9 mouse cellular contexts compared by ENCODE assay signal in genomic region chr4:133688417-133689067, GRCm38 (mm10). TPM values are rescaled to one million over a fixed set of nuclear protein-coding genes. Genes with fewer than 3 reads are reported as not detected.
DNase-seq lines count a peak whose midpoint lies in the region; ATAC-seq and TF ChIP-seq lines count a peak whose summit lies in the region.
"Had no signal": no experiment of that assay in that cellular context is flagged by ENCODE, and none has a peak within 500 bp of the region (broad histone marks: within the 10 kb centered on the region; RNA-seq: fewer than 3 reads in every experiment).

No protein-coding gene starts in this region.

- peaks cover 7% of the 10 kb centered on the region; the same call in 1 of the 2 replicates for H3K4me1 ChIP-seq in intestine, postnatal 0 days (replicated peaks; ENCODE audit: control insufficient read depth, insufficient read depth, low read length)

- intact Hi-C loops in heart, postnatal 25 days (cut with DNase I), result loop anchor here (5.0 kb wide), 1 partner anchor 39 kb away; no protein-coding TSS in a partner anchor

- peak; percentile 63 to 65 for DNase-seq in heart, adult 18-20 months
- no peak for DNase-seq in heart, postnatal 25 days (ENCODE audit: low spot score)
- peak; percentile 44 for DNase-seq in CD4-positive helper T cell, adult 2 months (ENCODE audit: low read depth, low spot score)
- peak; percentile 67 for DNase-seq in fibroblast of lung, adult 2 months (ENCODE audit: low read depth)
- no peak for DNase-seq in cerebellum, adult 9-10 months
- no peak for DNase-seq in ovary, postnatal 36 days (ENCODE audit: low spot score)
- no peak for DNase-seq in ovary, postnatal 14 days (ENCODE audit: low spot score)

- H3K4me3 ChIP-seq in intestine, postnatal 0 days (ENCODE audit: low read depth, low read length), result no peak overlapping the region
- H3K4me3 ChIP-seq: myocyte had no signal

- H3K27me3 ChIP-seq in intestine, postnatal 0 days (replicated peaks; ENCODE audit: control insufficient read depth, insufficient read depth, low read length), result no peaks in the 10 kb centered on the region

- H3K9me3 ChIP-seq in intestine, postnatal 0 days (ENCODE audit: control insufficient read depth), result no peaks in the 10 kb centered on the region

- no peak overlapping the region for H3K4me2 ChIP-seq in intestine, postnatal 0 days (replicated peaks; ENCODE audit: low read depth)

- peaks cover 94% of the 10 kb centered on the region for H3K36me3 ChIP-seq in intestine, postnatal 0 days (ENCODE audit: control insufficient read depth, insufficient read depth)

- peak overlapping the region; percentile 50; the same call in 1 of the 2 replicates for H3K27ac ChIP-seq in intestine, postnatal 0 days (ENCODE audit: low read depth, low read length)

- WGBS in intestine, postnatal 0 days, result 36% methylated on average over 7 of the region's 7 CpGs

- H3K9ac ChIP-seq in intestine, postnatal 0 days (ENCODE audit: low read depth, low read length), result no peak overlapping the region

- ATAC-seq in intestine, postnatal 0 days, result peak; percentile 65

- TF ChIP-seq CTCF in intestine, postnatal 0 days (IDR thresholded peaks at IDR 0.05; ENCODE audit: low read depth), result no peak

RNA-seq across cellular contexts. Expression of gene Pigv, which starts 16.1 kb away (rescaled TPM):
- 10 to 100 TPM; 12.5 to 12.7 TPM for total RNA-seq in heart, adult 18-20 months (2021)
- total RNA-seq in heart, postnatal 25 days (2021), result 10 to 100 TPM; 10.6 to 11.2 TPM
- 10.7 and 12.5 TPM in 2 replicates for polyA plus RNA-seq in intestine, postnatal 0 days (2015; fragmentation: Nextera tagmentation; extraction: Ambion mirVana)

RNA-seq across cellular contexts. Expression of gene Zdhhc18, which starts 38.6 kb away (rescaled TPM):
- total RNA-seq in heart, adult 18-20 months (2021), result 10 to 100 TPM; 20.9 to 31.7 TPM
- total RNA-seq in heart, postnatal 25 days (2021), result 10 to 100 TPM; 18.7 to 20.1 TPM
- polyA plus RNA-seq in intestine, postnatal 0 days (2015; fragmentation: Nextera tagmentation; extraction: Ambion mirVana), result 1.8 and 2.3 TPM in 2 replicates

Comparison
In these comparisons a context has a peak if more than half of its experiments do, and no peak if none do; other contexts are left out.
1. DNase-seq: peak in heart, adult 18-20 months (2 of 2), CD4-positive helper T cell, adult 2 months (single experiment) and fibroblast of lung, adult 2 months (single experiment); none in heart, postnatal 25 days (single experiment), cerebellum, adult 9-10 months (single experiment), ovary, postnatal 36 days (single experiment) and ovary, postnatal 14 days (single experiment).